Mouse (Mus musculus): ENCODE results near the gene Cdc37l1. TPM values are rescaled to one million over a fixed set of nuclear protein-coding genes. Genes with fewer than 3 reads are reported as not detected.

The Cdc37l1 gene
- total RNA-seq, 2 experiments from 2014 or later, result 93.5 to 100 TPM

Other genes with a start within 250 kb of the Cdc37l1 start
- gene Slc1a1, start 155.3 kb upstream of the Cdc37l1 start, total RNA-seq (2021), result 100 to 1,000 TPM; 129 to 141 TPM
- gene Plpp6, start 26.4 kb upstream of the Cdc37l1 start, total RNA-seq (2021), result 10 to 100 TPM; 42.5 to 50.6 TPM
- gene 4430402I18Rik, start 22.6 kb upstream of the Cdc37l1 start, total RNA-seq (2021), result 1 to 10 TPM; 6.1 to 9.4 TPM
- gene Ak3, start 57.6 kb downstream of the Cdc37l1 start, total RNA-seq (2021), result 10 to 100 TPM; 57.5 to 57.6 TPM
- gene Rcl1, start 111.0 kb downstream of the Cdc37l1 start, total RNA-seq (2021), result 10 to 100 TPM; 15.1 to 15.2 TPM